Mouse (Mus musculus): ENCODE results near the gene Actg2. TPM values are rescaled to one million over a fixed set of nuclear protein-coding genes. Genes with fewer than 3 reads are reported as not detected.

Actg2 gene
- polyA plus RNA-seq, 1 experiment, result 14.8 TPM

GRCm38 (mm10) chr6:83572671-83573070 lies 36.6 kb upstream of the Actg2 start, which contains the start of gene Stambp:
Gene Stambp, minus strand, starts transcription at chr6:83572729.
- Histone ChIP-seq H3K4me1 (ENCODE audit: control insufficient read depth, insufficient read depth, insufficient read length) (peaks cover 4% of the 10 kb centered on the region; the same call in 1 of the 2 replicates), H3K36me3 (ENCODE audit: control insufficient read depth, insufficient read depth, low read length) (0 out of 2 replicates have a peak, but pooled peaks cover 1% of the 10 kb centered on the region), H3K27me3 (ENCODE audit: control insufficient read depth, insufficient read depth, low read length) (no peaks in the 10 kb centered on the region), H3K4me3 (ENCODE audit: extremely low read depth, insufficient read depth, insufficient read length) (peak within 1 kb of the TSS; percentile 90), H3K27ac (ENCODE audit: insufficient read depth, low read length) (peak within 1 kb of the TSS; percentile 51; the same call in 1 of the 2 replicates)
- TF ChIP-seq CTCF (IDR thresholded peaks at IDR 0.05; ENCODE audit: extremely low read depth, insufficient read depth, insufficient read length, insufficient replicate concordance) (no peak), POLR2A (IDR thresholded peaks at IDR 0.05; ENCODE audit: low read depth, low read length) (no peak)
- no peak for DNase-seq (ENCODE audit: low read depth in 1 of 2, low spot score in 2 of 2)
- 4% methylated on average over 8 of the region's 11 CpGs for WGBS

GRCm38 (mm10) chr6:83571840-83572667 lies 36.0 kb upstream of the Actg2 start:
- WGBS, result 4% methylated on average over 37 of the region's 37 CpGs
- no peaks in the 10 kb centered on the region for H3K27me3 ChIP-seq (ENCODE audit: control insufficient read depth, insufficient read depth, low read length)
- H3K4me3 ChIP-seq (ENCODE audit: extremely low read depth, insufficient read depth, insufficient read length), result peak overlapping the region; percentile 90
- peaks cover 4% of the 10 kb centered on the region; the same call in 1 of the 2 replicates for H3K4me1 ChIP-seq (ENCODE audit: control insufficient read depth, insufficient read depth, insufficient read length)
- peak; percentile 18; the same call in 1 of the 2 replicates for TF ChIP-seq POLR2A (IDR thresholded peaks at IDR 0.05; ENCODE audit: low read depth, low read length)
- TF ChIP-seq CTCF (IDR thresholded peaks at IDR 0.05; ENCODE audit: extremely low read depth, insufficient read depth, insufficient read length, insufficient replicate concordance), result no peak
- H3K36me3 ChIP-seq (ENCODE audit: control insufficient read depth, insufficient read depth, low read length), result 0 out of 2 replicates have a peak, but pooled peaks cover 1% of the 10 kb centered on the region
- DNase-seq (ENCODE audit: low read depth in 1 of 2, low spot score in 2 of 2), result peak; percentile 50 to 72
- H3K27ac ChIP-seq (ENCODE audit: insufficient read depth, low read length), result peak overlapping the region; percentile 51; the same call in 1 of the 2 replicates

GRCm38 (mm10) chr6:83568901-83569862 lies 33.1 kb upstream of the Actg2 start:
- Histone ChIP-seq H3K27ac (ENCODE audit: insufficient read depth, low read length) (no peak overlapping the region), H3K36me3 (ENCODE audit: control insufficient read depth, insufficient read depth, low read length) (peaks cover 3% of the 10 kb centered on the region; the same call in 1 of the 2 replicates), H3K4me3 (ENCODE audit: extremely low read depth, insufficient read depth, insufficient read length) (no peak overlapping the region), H3K27me3 (ENCODE audit: control insufficient read depth, insufficient read depth, low read length) (no peaks in the 10 kb centered on the region), H3K4me1 (ENCODE audit: control insufficient read depth, insufficient read depth, insufficient read length) (peaks cover 4% of the 10 kb centered on the region; the same call in 1 of the 2 replicates)
- no peak for DNase-seq (ENCODE audit: low read depth in 1 of 2, low spot score in 2 of 2)
- TF ChIP-seq POLR2A (IDR thresholded peaks at IDR 0.05; ENCODE audit: low read depth, low read length) (no peak), CTCF (IDR thresholded peaks at IDR 0.05; ENCODE audit: extremely low read depth, insufficient read depth, insufficient read length, insufficient replicate concordance) (no peak)
- 74% methylated on average over 20 of the region's 20 CpGs for WGBS

GRCm38 (mm10) chr6:83555972-83556371 lies 19.9 kb upstream of the Actg2 start:
- Histone ChIP-seq H3K36me3 (ENCODE audit: control insufficient read depth, insufficient read depth, low read length) (peaks cover 19% of the 10 kb centered on the region), H3K4me3 (ENCODE audit: extremely low read depth, insufficient read depth, insufficient read length) (no peak overlapping the region), H3K4me1 (ENCODE audit: control insufficient read depth, insufficient read depth, insufficient read length) (no peaks in the 10 kb centered on the region), H3K27me3 (ENCODE audit: control insufficient read depth, insufficient read depth, low read length) (no peaks in the 10 kb centered on the region), H3K27ac (ENCODE audit: insufficient read depth, low read length) (no peak overlapping the region)
- no peak for DNase-seq (ENCODE audit: low read depth in 1 of 2, low spot score in 2 of 2)
- WGBS, result 80% methylated on average over 6 of the region's 6 CpGs
- no peak for TF ChIP-seq CTCF (IDR thresholded peaks at IDR 0.05; ENCODE audit: extremely low read depth, insufficient read depth, insufficient read length, insufficient replicate concordance)

GRCm38 (mm10) chr6:83548346-83548745 lies 12.3 kb upstream of the Actg2 start:
- H3K36me3 ChIP-seq (ENCODE audit: control insufficient read depth, insufficient read depth, low read length), result peaks cover 5% of the 10 kb centered on the region
- no peak for TF ChIP-seq CTCF (IDR thresholded peaks at IDR 0.05; ENCODE audit: extremely low read depth, insufficient read depth, insufficient read length, insufficient replicate concordance)
- no peak for TF ChIP-seq POLR2A (IDR thresholded peaks at IDR 0.05; ENCODE audit: low read depth, low read length)
- no peaks in the 10 kb centered on the region for H3K27me3 ChIP-seq (ENCODE audit: control insufficient read depth, insufficient read depth, low read length)
- 80% methylated on average over 5 of the region's 5 CpGs for whole genome bisulfite sequencing
- DNase-seq (ENCODE audit: low read depth in 1 of 2, low spot score in 2 of 2), result no peak
- H3K27ac ChIP-seq (ENCODE audit: insufficient read depth, low read length), result no peak overlapping the region
- H3K4me1 ChIP-seq (ENCODE audit: control insufficient read depth, insufficient read depth, insufficient read length), result no peaks in the 10 kb centered on the region
- H3K4me3 ChIP-seq (ENCODE audit: extremely low read depth, insufficient read depth, insufficient read length), result no peak overlapping the region

- Histone ChIP-seq H3K27me3 (ENCODE audit: control insufficient read depth, insufficient read depth, low read length) (no peaks in the 10 kb centered on the region), H3K36me3 (ENCODE audit: control insufficient read depth, insufficient read depth, low read length) (peaks cover 5% of the 10 kb centered on the region), H3K4me3 (ENCODE audit: extremely low read depth, insufficient read depth, insufficient read length) (no peak overlapping the region), H3K4me1 (ENCODE audit: control insufficient read depth, insufficient read depth, insufficient read length) (no peaks in the 10 kb centered on the region), H3K27ac (ENCODE audit: insufficient read depth, low read length) (no peak overlapping the region)
- WGBS, result 92% methylated on average over 3 of the region's 3 CpGs
- no peak for DNase-seq (ENCODE audit: low read depth in 1 of 2, low spot score in 2 of 2)
- TF ChIP-seq CTCF (IDR thresholded peaks at IDR 0.05; ENCODE audit: extremely low read depth, insufficient read depth, insufficient read length, insufficient replicate concordance) (no peak), POLR2A (IDR thresholded peaks at IDR 0.05; ENCODE audit: low read depth, low read length) (no peak)
These were observed 9.7 kb upstream of the Actg2 start for GRCm38 (mm10) chr6:83545778-83546177.
